Mouse (Mus musculus) hematopoietic stem cell, adult 5-6 weeks (primary cell): ENCODE data around the gene Gnat3. TPM values are rescaled to one million over a fixed set of nuclear protein-coding genes. Genes with fewer than 3 reads are reported as not detected.

ENCODE experiments used
- ATAC-seq, 2 experiments: fragments of 125-278 bp in 1 of 2; replicated peaks in 1 of 2; 2 replicates each; pipeline ENCODE4 v1.8.0; 2016 to 2017; ENCODE audit warnings: inconsistent platforms in 2 of 2, mild to moderate bottlenecking in 2 of 2, moderate number of reproducible peaks in 2 of 2, low read depth in 1 of 2, moderate TSS enrichment in 1 of 2; ENCODE audit not compliant: low FRiP score in 2 of 2, poor library complexity in 2 of 2, severe bottlenecking in 2 of 2, insufficient read depth in 1 of 2, low TSS enrichment in 1 of 2
- total RNA-seq: library from RNA; stranded (forward); fragments of 172-1452, 232-1000 nt; gene quantifications from 2 replicates; pipeline ENCODE4 v1.2.3, GENCODE M21; 2017

Gene Gnat3
- total RNA-seq, 1 experiment from 2014 or later, result not detected

DNA sequence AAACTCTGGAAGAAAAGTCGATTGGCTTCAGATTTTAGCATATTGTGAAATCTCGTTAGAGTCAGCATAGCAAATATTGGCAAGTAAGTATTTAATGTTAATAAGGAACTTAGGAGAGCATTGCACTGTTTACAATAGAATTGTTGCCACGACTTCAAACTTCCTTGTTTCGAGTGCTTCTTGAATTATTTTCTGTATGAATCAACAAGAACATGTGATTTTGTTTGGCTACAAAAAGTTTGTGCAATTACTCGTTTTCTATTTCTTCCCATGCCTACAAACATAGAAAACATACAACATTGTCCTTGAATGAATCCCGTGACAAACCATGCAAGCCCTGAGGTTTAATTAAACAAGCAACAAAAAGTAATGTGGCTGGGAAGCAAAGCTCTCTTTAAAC lies 37.8 kb downstream of the Gnat3 start:
- no peak for ATAC-seq

DNA sequence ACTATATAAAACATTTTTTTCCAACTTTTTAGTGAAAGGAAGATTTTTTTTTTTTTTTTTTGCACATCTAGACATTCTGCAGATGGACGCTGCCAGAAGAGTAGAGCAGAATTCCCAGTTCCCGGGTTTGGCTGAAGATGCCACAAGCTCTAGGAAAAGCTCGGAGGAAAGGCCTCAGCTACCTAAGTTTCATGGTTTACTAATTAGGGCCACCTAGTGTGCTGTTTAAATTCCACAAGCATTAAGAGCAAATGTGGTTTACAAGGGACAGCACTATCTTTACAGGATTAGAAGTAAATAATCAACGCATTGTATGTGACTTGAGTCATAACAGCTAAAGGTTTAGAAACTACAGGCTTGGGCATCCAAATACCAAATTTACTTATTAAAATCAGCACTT lies 39.3 kb downstream of the Gnat3 start:
- ATAC-seq, result no peak

DNA sequence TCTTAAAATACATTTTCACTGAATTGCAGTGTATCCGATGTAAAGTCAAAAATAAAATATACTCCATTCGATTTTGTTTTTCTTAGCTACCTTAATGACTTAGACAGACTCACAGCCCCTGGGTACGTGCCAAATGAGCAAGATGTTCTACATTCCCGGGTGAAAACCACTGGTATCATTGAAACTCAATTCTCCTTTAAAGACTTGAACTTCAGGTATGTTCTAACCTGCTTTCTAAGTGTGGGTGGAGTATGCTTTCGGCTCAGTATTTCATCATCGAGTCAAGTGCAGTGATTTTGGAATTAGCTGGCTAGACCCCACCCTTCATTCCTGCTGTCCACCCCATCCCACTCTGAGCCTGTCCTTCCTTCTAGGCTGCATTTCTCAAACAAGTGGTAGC lies 41.3 kb downstream of the Gnat3 start:
- no peak for ATAC-seq

GRCm38 (mm10) chr5:18004824-18005611 lies 42.7 kb downstream of the Gnat3 start:
- ATAC-seq, result no peak

DNA sequence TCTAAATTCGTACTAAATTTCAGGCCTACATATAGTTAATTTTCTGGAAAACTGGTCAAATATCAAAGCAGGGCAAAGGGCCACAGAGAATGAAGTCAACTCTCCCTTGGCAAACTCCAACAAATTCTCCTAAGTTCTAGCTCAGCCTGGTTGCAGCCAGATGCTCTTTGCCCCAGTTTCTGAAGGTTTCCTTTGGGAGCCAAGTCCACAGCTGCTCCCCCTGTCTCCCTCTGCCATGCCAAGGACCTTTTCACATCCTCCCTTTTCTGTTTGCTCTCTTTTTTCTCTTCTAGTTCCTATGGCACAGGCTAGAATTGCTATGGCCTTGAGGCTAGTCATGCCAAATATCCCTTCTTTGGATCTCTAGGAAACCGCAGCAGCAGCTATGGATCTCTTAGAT lies 43.8 kb downstream of the Gnat3 start:
- no peak for ATAC-seq

DNA sequence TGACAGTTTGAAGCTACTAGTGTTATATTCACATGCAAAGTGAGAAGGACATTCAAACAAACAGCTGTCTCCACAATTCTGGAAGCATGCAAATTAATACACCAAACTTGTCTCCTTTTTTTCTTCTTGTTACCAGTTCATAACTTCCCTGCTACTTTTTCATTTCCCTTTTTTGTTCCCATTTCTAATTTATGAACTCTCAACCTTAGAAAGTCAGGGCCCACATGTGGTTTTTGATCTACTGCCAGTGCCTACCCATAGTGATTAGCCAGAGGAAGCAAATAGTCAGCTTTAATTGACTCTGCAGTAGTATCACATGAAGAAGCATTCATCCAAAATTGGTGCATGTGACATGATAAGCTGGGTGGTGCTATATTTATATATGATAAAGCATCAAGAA lies 44.7 kb downstream of the Gnat3 start:
- peak; percentile 74 to 89; a peak in 3 of 4 replicates for ATAC-seq

DNA sequence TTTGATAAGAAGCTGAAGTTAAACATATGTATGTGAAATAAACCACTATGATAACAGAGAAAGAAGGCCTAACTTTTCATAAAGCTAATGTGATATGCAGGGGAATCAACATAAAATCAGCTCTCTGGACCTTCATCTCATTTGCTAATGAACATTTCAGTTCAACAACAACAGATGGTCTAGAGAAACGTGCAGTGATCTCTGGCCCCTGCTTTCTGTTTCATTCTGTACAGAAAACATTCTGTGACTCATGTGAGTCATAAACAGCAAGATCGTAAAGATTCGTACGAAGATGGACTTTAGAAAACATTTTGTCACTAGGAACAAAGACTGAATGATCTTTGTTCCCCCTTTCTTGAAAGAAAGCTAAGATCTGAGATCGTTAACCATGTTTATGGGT lies 48.0 kb downstream of the Gnat3 start:
- ATAC-seq, result no peak

DNA sequence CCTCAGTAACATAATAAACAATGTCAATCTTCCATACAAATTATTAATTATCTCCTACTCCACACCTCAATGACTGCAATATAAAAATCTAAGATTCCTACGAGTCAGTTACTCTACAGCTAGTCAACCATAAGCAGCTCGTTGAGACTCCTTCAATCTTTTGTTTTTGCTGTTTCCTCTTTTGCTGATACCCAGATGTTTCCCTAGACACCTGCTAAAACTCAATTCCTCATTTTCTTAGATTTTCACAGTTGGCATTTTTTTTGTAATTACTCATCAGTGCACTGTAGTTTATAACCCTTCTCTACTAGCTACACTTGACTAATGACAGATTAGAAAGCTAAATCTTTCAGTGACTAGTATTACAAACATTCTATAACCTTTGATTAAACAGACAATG lies 50.8 kb downstream of the Gnat3 start:
- peak; percentile 86 to 89 for ATAC-seq

GRCm38 (mm10) chr5:18014209-18014829 lies 52.0 kb downstream of the Gnat3 start:
- peak; percentile 65 to 75 for ATAC-seq

GRCm38 (mm10) chr5:18023347-18023746 lies 61.0 kb downstream of the Gnat3 start:
- ATAC-seq, result no peak

GRCm38 (mm10) chr5:18027531-18027930 lies 65.2 kb downstream of the Gnat3 start:
- no peak for ATAC-seq

- peak; percentile 39 to 42; a peak in 3 of 4 replicates for ATAC-seq
Observed at GRCm38 (mm10) chr5:18035848-18036638, 73.7 kb downstream of the Gnat3 start.

DNA sequence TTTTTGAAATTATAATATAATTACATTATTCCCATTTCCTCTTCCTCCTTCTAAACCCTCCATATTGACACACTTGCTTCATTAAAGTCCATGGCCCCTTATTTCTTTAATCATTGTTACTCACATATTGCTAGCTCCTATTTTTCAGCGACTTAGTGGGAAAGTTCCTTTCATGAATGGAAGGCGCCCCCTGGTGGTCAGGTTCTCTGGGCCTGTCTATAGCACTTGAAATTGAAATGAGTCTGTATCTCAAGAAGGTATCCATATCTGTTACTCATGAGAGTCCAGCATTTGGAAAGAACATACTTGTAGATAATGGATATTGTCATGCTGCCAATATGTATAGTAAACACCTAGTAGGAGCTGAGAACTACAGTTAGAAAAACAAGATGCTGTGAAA lies 80.7 kb downstream of the Gnat3 start:
- ATAC-seq, result peak; percentile 71 to 73; a peak in 3 of 4 replicates

- no peak for ATAC-seq
Observed at GRCm38 (mm10) chr5:18048841-18049240, 86.5 kb downstream of the Gnat3 start.

- ATAC-seq, result no peak
Observed at GRCm38 (mm10) chr5:18055323-18055722, 93.0 kb downstream of the Gnat3 start.
